Mouse (Mus musculus) mature B cell (primary cell): ENCODE measurements around the gene Wars.

ENCODE experiments used
- in situ Hi-C: fragments of 300-500 bp; cut with MboI; formaldehyde crosslinking; loops from 2 replicates; pipeline ENCODE4 v1.14.3; 2019

The Wars gene

GRCm38 (mm10) chr12:108909846-108910433, 16.0 kb upstream of the Wars start:
- in situ Hi-C loops: loop anchor here (25.0 kb wide), 2 partner anchors 402 to 1452 kb away; no protein-coding TSS in a partner anchor

GRCm38 (mm10) chr12:108906398-108906797, 12.4 kb upstream of the Wars start:
- in situ Hi-C loops: loop anchor here (25.0 kb wide), 2 partner anchors 406 to 1456 kb away; no protein-coding TSS in a partner anchor

GRCm38 (mm10) chr12:108905620-108906302, 11.8 kb upstream of the Wars start:
- in situ Hi-C loops: loop anchor here (25.0 kb wide), 2 partner anchors 407 to 1457 kb away; no protein-coding TSS in a partner anchor

- in situ Hi-C loops: loop anchor here (25.0 kb wide), 2 partner anchors 408 to 1458 kb away; no protein-coding TSS in a partner anchor
Observed at GRCm38 (mm10) chr12:108904276-108904653, 10.3 kb upstream of the Wars start.

GRCm38 (mm10) chr12:108903600-108904275, 9.8 kb upstream of the Wars start:
- in situ Hi-C loops: loop anchor here (25.0 kb wide), 2 partner anchors 409 to 1459 kb away; no protein-coding TSS in a partner anchor

GRCm38 (mm10) chr12:108902940-108903339, 9.0 kb upstream of the Wars start:
- in situ Hi-C loops: loop anchor here (25.0 kb wide), 2 partner anchors 409 to 1459 kb away; no protein-coding TSS in a partner anchor

GRCm38 (mm10) chr12:108901346-108901745, 7.4 kb upstream of the Wars start:
- in situ Hi-C loops: loop anchor here (25.0 kb wide), 2 partner anchors 411 to 1461 kb away; no protein-coding TSS in a partner anchor

GRCm38 (mm10) chr12:108896006-108896405, 2.0 kb upstream of the Wars start:
- in situ Hi-C loops: no loop called here

- in situ Hi-C loops: no loop called here
Observed at GRCm38 (mm10) chr12:108894432-108894816, 450 bp upstream of the Wars start.

- in situ Hi-C loops: no loop called here
Observed at GRCm38 (mm10) chr12:108892989-108893714, 822 bp downstream of the Wars start, which contains the start of gene Wdr25. TSS of gene Wdr25 (plus strand) at chr12:108893631.

- in situ Hi-C loops: no loop called here
Observed at GRCm38 (mm10) chr12:108888632-108889031, 5.3 kb downstream of the Wars start.

- in situ Hi-C loops: no loop called here
Observed at GRCm38 (mm10) chr12:108887077-108887476, 6.9 kb downstream of the Wars start.

GRCm38 (mm10) chr12:108885906-108886305, 8.1 kb downstream of the Wars start:
- in situ Hi-C loops: no loop called here

GRCm38 (mm10) chr12:108882776-108883175, 11.2 kb downstream of the Wars start:
- in situ Hi-C loops: no loop called here

- in situ Hi-C loops: no loop called here
Observed at GRCm38 (mm10) chr12:108881192-108881591, 12.8 kb downstream of the Wars start.

- in situ Hi-C loops: no loop called here
Observed at GRCm38 (mm10) chr12:108880606-108881005, 13.4 kb downstream of the Wars start.

GRCm38 (mm10) chr12:108879138-108879537, 14.8 kb downstream of the Wars start:
- in situ Hi-C loops: no loop called here

- in situ Hi-C loops: no loop called here
Observed at GRCm38 (mm10) chr12:108873122-108873521, 20.9 kb downstream of the Wars start.

GRCm38 (mm10) chr12:108869575-108869974, 24.4 kb downstream of the Wars start:
- in situ Hi-C loops: no loop called here

GRCm38 (mm10) chr12:108865007-108865494, 28.9 kb downstream of the Wars start:
- in situ Hi-C loops: no loop called here

GRCm38 (mm10) chr12:108858486-108858885, 35.5 kb downstream of the Wars start:
- in situ Hi-C loops: no loop called here
